Mouse (Mus musculus): ENCODE measurements around the gene Zfp697.
"Not testable (repeated sequence)": the region's sequence is repeated elsewhere in the genome, so short reads cannot be mapped to it uniquely, and the experiment has no call there.

DNA sequence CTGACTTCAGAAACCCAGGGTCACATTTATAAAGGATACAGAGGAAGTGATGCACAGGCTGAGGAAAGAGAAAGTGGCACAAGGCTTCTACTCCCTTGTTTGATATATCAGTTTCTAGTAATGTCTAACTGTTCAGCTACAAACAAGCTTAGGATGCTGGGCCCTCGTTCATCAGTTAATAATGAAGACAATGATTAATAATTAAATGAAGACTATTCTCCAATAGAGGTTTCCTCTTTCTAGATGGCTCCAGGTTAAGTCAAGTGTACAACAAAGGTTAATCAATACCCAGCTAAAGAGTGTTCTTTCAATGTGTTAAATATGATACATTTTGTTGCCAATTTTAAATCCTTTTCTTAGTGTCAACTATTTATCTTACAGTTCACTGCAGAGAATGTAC is 128.2 kb downstream of the Zfp697 start, which contains the start of gene Hsd3b4:
- not testable (repeated sequence) for TF ChIP-seq FLI1 (IDR thresholded peaks at IDR 0.05; ENCODE audit: low read length); GATA1 (IDR thresholded peaks at IDR 0.05; ENCODE audit: borderline replicate concordance, low read length)

All from megakaryocyte, embryonic 14.5 days (primary cell).